Mouse (Mus musculus) gastrocnemius, postnatal 25 days (tissue): ENCODE results near the gene Zfp2. TPM values are rescaled to one million over a fixed set of nuclear protein-coding genes. Genes with fewer than 3 reads are reported as not detected.

ENCODE experiments used
- DNase-seq: peaks from one replicate; pipeline ENCODE4 v3.0.0; 2022
- total RNA-seq, 2 experiments: library from RNA; stranded (reverse); gene quantifications; 1 replicate in 1 of 2; 2 replicates in 1 of 2; pipeline ENCODE4 v1.2.3; 2021

Zfp2 gene
- total RNA-seq, 2 experiments from 2014 or later = 4.5 to 5.4 TPM

GRCm38 (mm10) chr11:50878641-50879040, 37.3 kb downstream of the Zfp2 start:
- no peak for DNase-seq

- no peak for DNase-seq
Measured at GRCm38 (mm10) chr11:50850989-50851601, 64.9 kb downstream of the Zfp2 start.

DNA sequence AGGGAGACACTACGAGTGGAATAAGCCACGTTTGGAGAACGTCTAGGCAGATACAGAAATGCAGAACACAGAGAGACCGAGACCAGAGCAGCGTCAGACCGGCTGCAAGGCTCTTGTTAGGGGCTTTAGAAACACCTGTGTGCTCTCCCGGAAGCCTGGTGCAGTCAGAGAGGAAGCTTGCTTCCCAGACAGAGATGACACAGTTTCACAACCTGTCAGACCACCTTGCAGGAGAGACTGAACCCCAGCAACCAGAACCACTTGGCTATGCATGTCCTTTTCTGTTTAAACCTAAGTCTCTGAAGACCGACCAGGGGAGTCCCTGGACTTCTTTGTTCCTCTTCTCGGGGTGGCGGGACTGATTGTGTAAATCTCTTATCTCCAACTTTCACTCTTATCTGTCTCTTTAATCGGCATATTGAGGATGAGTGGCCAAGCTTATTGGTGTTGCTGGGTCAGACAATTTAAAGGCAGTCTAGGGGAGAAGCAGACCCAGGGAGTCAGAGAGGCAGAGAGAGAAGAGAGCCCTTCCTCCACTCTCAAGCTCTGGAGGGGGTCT, 65.7 kb downstream of the Zfp2 start, which contains the start of gene Grm6:
TSS of gene Grm6 (plus strand) at position 509 of the 559 bp plus-strand sequence.
- DNase-seq = no peak

DNA sequence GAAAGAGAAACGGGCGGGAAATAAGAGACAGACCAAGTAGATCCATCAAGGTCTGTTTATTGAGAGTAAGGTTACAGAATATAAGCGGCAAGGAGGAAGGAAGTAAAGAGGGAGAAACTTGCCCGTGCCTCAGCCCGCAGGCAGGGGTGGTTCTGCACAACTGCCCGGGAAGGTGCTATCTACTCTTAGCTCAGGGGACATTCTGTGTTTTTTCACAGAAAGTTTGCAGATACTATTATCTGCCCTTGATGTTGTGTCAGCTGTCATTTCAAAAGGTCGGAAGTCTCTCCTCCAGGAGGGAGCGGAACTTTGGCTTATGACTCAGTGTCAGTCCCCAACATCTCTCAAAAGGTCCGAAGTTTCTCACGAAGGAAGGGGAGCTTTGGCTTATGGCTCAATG, 66.7 kb downstream of the Zfp2 start:
- no peak for DNase-seq

Other genes starting within 250 kb of the Zfp2 start
- gene Zfp354c, start 88.4 kb downstream of the Zfp2 start, total RNA-seq = 1 to 10 TPM; 4.3 to 5.0 TPM
- 1 to 10 TPM; 1.6 to 1.8 TPM for gene Zfp879, start 74.6 kb downstream of the Zfp2 start, total RNA-seq
- not detected for gene Grm6, start 65.5 kb downstream of the Zfp2 start, total RNA-seq
- gene Zfp454, start 28.5 kb downstream of the Zfp2 start, total RNA-seq = 1 to 10 TPM; 1.8 TPM
- 1 to 10 TPM; 1.3 to 1.7 TPM for gene Zfp354b, start 15.5 kb upstream of the Zfp2 start, total RNA-seq
- not detected for gene 4933414I15Rik, start 27.6 kb upstream of the Zfp2 start, total RNA-seq
- not detected for gene Prop1, start 37.6 kb upstream of the Zfp2 start, total RNA-seq
- gene Olfr1378, start 50.4 kb upstream of the Zfp2 start, total RNA-seq = not detected
- not detected for gene Olfr1377, start 65.8 kb upstream of the Zfp2 start, total RNA-seq
- not detected for gene Olfr51, start 87.4 kb upstream of the Zfp2 start, total RNA-seq
- gene Olfr54, start 98.1 kb upstream of the Zfp2 start, total RNA-seq = not detected
- gene Olfr1375, start 131.9 kb upstream of the Zfp2 start, total RNA-seq = not detected
- gene Zfp354a, start 143.1 kb upstream of the Zfp2 start, total RNA-seq = 1 to 10 TPM; 3.4 to 4.0 TPM